Mouse (Mus musculus): Measurements from ENCODE around the gene Slc41a1. TPM values are rescaled to one million over a fixed set of nuclear protein-coding genes. Genes with fewer than 3 reads are reported as not detected.
"Not testable (repeated sequence)": the region's sequence is repeated elsewhere in the genome, so short reads cannot be mapped to it uniquely, and the experiment has no call there.

The Slc41a1 gene
- polyA plus RNA-seq, 1 experiment = 15.9 TPM

DNA sequence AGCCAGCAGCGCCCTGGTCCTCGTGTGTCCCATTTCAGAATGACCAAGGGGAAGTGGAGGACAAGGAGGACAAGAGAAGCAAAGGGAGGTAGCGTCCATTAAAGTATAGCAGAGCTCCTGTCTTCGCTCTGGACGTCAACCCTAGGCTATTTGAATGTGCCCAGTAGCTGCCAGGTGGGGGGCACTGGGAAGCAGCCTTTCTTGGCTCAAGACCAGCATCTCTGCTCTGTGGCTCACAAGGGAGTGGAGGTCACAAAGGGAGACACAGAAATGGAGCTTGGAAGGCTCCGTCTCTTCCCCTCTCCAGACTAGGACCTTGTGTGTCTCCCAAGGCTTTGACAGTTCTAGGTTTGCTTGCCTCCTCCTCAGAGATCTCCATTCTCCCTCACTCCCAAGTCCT lies 10.4 kb upstream of the Slc41a1 start:
- no peaks in the 10 kb centered on the region for H3K4me1 ChIP-seq (ENCODE audit: control insufficient read depth, insufficient read depth, insufficient read length, low read length)
- H3K4me3 ChIP-seq (ENCODE audit: insufficient read depth, low read depth, low read length) = no peak overlapping the region
- no peak overlapping the region for H3K27ac ChIP-seq (replicated peaks; ENCODE audit: low read depth, low read length)

DNA sequence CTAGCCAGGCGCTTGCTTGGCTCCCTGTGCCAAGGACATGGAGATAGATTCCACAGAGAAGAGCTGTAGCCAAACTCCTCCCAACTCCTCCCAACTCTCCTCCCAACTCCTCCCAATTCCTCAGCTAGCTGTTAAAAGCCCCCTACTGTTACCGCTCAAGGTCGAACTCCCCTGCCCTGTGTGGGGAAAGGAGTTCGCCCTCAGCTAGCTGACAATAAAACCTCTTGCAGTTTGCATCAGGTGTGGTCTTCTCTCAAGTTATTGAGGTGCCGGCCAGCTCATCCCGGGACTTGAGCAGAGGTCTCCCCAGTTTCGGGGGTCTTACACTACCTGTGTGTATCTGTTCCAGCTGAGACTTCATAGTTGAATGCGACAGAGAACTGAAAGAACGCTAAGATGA lies 6.9 kb upstream of the Slc41a1 start:
- not testable (repeated sequence) for H3K4me3 ChIP-seq (ENCODE audit: insufficient read depth, low read depth, low read length); H3K4me1 ChIP-seq (ENCODE audit: control insufficient read depth, insufficient read depth, insufficient read length, low read length); H3K27ac ChIP-seq (replicated peaks; ENCODE audit: low read depth, low read length)

GRCm38 (mm10) chr1:131820887-131821328 lies 6.4 kb upstream of the Slc41a1 start:
- H3K4me1 ChIP-seq (ENCODE audit: control insufficient read depth, insufficient read depth, insufficient read length, low read length) = no peaks in the 10 kb centered on the region
- no peak overlapping the region for H3K4me3 ChIP-seq (ENCODE audit: insufficient read depth, low read depth, low read length)
- H3K27ac ChIP-seq (replicated peaks; ENCODE audit: low read depth, low read length) = no peak overlapping the region

DNA sequence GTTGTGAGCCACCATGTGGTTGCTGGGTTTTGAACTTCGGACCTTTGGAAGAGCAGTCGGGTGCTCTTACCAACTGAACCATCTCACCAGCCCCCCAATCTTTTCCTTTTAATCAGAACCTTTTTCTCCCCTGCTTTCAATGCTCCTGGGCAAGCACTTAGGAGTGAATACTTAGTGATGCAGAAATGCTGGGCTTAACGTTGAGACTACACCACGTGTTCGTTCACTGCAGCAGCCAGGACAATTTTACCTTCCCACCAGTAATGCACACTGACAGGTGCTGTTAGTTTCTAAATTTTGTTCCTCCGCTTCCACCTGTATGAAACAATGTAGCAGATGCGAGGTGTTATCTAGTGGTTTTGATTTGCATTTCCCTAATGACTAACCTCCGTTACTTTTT lies 5.0 kb upstream of the Slc41a1 start:
- H3K4me3 ChIP-seq (ENCODE audit: insufficient read depth, low read depth, low read length) = no peak overlapping the region
- H3K27ac ChIP-seq (replicated peaks; ENCODE audit: low read depth, low read length) = no peak overlapping the region

DNA sequence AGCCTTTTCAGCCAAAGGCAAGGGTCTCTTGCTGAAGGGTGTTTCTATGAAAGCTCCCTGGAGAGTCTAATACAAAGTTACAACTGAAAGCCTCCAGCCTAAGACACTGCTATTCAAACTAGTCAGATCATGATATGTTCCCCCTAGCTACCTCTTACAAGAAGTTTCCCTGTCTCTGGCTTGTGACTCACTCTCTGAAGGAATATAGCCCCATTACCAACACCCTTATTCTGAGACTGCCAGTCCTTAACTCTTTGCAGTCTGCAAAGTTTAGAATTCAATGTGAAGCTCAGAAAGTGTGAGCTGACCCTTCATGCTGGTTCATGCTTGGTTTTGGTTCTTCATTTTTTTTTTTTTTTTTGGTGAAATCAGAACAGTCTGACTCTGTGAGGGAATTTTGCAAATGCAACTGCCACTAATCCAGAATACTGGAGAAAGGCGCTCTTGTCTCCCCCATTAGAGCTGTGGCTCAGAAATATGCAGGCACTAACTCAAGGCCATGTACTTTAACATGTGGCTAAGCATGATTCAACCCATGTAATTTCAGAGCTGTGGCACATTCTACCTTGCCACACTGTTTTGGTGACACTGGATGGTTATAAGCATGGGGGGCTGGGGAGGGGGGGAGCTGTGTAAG lies 4.3 kb upstream of the Slc41a1 start:
- Histone ChIP-seq H3K4me3 (ENCODE audit: insufficient read depth, low read depth, low read length) (no peak overlapping the region), H3K4me1 (ENCODE audit: control insufficient read depth, insufficient read depth, insufficient read length, low read length) (no peaks in the 10 kb centered on the region), H3K27ac (replicated peaks; ENCODE audit: low read depth, low read length) (no peak overlapping the region)

More for the DNA sequence above, 5.0 kb upstream of the Slc41a1 start:
- H3K4me1 ChIP-seq (ENCODE audit: control insufficient read depth, insufficient read depth, insufficient read length, low read length) = no peaks in the 10 kb centered on the region

- no peak overlapping the region for H3K4me3 ChIP-seq (ENCODE audit: insufficient read depth, low read depth, low read length)
- H3K27ac ChIP-seq (replicated peaks; ENCODE audit: low read depth, low read length) = no peak overlapping the region
- no peaks in the 10 kb centered on the region for H3K4me1 ChIP-seq (ENCODE audit: control insufficient read depth, insufficient read depth, insufficient read length, low read length)
These were observed 3.7 kb upstream of the Slc41a1 start for GRCm38 (mm10) chr1:131823563-131823962.

GRCm38 (mm10) chr1:131824528-131825181 lies 2.6 kb upstream of the Slc41a1 start:
- Histone ChIP-seq H3K4me3 (ENCODE audit: insufficient read depth, low read depth, low read length) (no peak overlapping the region), H3K27ac (replicated peaks; ENCODE audit: low read depth, low read length) (no peak overlapping the region), H3K4me1 (ENCODE audit: control insufficient read depth, insufficient read depth, insufficient read length, low read length) (peaks cover 3% of the 10 kb centered on the region)

DNA sequence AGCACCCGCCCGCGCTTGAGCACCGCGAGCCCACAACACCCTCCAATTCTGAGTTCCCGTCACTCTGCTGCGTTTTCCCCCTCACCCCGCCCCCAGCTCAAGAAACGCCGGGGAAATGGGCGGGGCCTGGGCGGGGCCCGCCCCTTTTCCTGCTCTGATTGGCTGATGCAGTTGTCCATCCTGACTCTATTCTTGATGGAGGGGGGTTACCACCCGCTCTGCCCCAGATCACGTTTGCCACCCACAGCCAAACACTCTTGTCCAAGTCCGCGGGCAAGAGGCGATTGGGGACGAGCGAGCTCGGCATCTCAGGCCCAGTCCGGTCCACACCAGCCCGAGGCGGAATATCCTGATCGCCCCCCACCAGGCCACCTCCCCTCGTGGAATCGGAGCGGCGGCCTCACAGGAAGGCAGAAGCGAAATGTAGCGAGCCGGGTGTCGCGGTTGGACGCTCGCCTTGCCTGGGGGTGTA lies 530 bp downstream of the Slc41a1 start:
- H3K27ac ChIP-seq (replicated peaks; ENCODE audit: low read depth, low read length) = peak overlapping the region; percentile 78
- peak overlapping the region; percentile 87 for H3K4me3 ChIP-seq (ENCODE audit: insufficient read depth, low read depth, low read length)
- peaks cover 6% of the 10 kb centered on the region for H3K4me1 ChIP-seq (ENCODE audit: control insufficient read depth, insufficient read depth, insufficient read length, low read length)

GRCm38 (mm10) chr1:131828297-131829126 lies 1.2 kb downstream of the Slc41a1 start:
- Histone ChIP-seq H3K4me1 (ENCODE audit: control insufficient read depth, insufficient read depth, insufficient read length, low read length) (peaks cover 6% of the 10 kb centered on the region), H3K4me3 (ENCODE audit: insufficient read depth, low read depth, low read length) (peak overlapping the region; percentile 87), H3K27ac (replicated peaks; ENCODE audit: low read depth, low read length) (peak overlapping the region; percentile 78)

DNA sequence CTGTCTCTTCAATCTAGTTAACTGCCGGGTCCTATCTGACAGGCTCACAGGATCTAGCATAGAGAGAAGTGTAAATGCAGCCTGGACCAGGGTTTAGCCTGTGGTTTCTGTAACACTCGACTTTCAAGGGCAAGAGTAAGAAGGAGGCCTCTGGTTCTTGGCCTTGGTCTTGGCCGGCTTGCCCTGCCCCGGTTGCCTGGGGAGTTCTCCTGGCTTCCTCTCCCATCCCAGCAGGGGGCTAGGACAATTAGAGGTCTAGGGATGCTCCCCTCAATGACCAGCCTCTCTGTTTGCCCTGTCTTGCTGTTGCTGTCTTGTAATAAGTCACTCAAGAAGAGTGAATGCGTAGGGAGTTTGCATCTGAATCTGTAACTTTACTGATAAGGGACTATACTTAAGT lies 2.0 kb downstream of the Slc41a1 start:
- Histone ChIP-seq H3K4me1 (ENCODE audit: control insufficient read depth, insufficient read depth, insufficient read length, low read length) (peaks cover 6% of the 10 kb centered on the region), H3K27ac (replicated peaks; ENCODE audit: low read depth, low read length) (no peak overlapping the region), H3K4me3 (ENCODE audit: insufficient read depth, low read depth, low read length) (peak overlapping the region; percentile 87)

- H3K27ac ChIP-seq (replicated peaks; ENCODE audit: low read depth, low read length) = no peak overlapping the region
- H3K4me3 ChIP-seq (ENCODE audit: insufficient read depth, low read depth, low read length) = no peak overlapping the region
- peaks cover 6% of the 10 kb centered on the region for H3K4me1 ChIP-seq (ENCODE audit: control insufficient read depth, insufficient read depth, insufficient read length, low read length)
These were observed 3.3 kb downstream of the Slc41a1 start for GRCm38 (mm10) chr1:131830561-131830960.

GRCm38 (mm10) chr1:131830971-131831641 lies 3.8 kb downstream of the Slc41a1 start:
- no peak overlapping the region for H3K27ac ChIP-seq (replicated peaks; ENCODE audit: low read depth, low read length)
- no peak overlapping the region for H3K4me3 ChIP-seq (ENCODE audit: insufficient read depth, low read depth, low read length)
- peaks cover 6% of the 10 kb centered on the region for H3K4me1 ChIP-seq (ENCODE audit: control insufficient read depth, insufficient read depth, insufficient read length, low read length)

- H3K4me1 ChIP-seq (ENCODE audit: control insufficient read depth, insufficient read depth, insufficient read length, low read length) = no peaks in the 10 kb centered on the region
- no peak overlapping the region for H3K4me3 ChIP-seq (ENCODE audit: insufficient read depth, low read depth, low read length)
- H3K27ac ChIP-seq (replicated peaks; ENCODE audit: low read depth, low read length) = no peak overlapping the region
These were observed 9.7 kb downstream of the Slc41a1 start for GRCm38 (mm10) chr1:131837035-131837434.

DNA sequence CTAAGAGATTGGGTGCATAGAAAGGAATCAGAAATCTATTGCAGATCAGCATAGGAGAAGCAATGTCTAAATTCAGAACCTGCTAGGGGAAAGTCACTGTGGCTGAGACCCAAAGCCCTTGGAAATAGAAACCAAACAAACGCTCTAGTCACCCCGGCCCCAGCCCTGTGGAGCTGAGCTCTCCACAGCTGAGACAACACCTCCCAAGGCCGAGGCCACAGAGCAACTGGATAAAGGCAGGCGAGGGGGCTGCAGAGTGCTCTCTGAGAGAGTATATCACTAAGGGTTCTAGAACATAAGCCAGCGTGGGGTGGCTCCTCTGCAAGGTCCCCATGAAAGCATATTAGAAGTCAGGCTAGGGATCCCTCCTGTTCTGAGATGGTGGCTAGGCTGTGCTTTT lies 11.2 kb downstream of the Slc41a1 start:
- Histone ChIP-seq H3K4me3 (ENCODE audit: insufficient read depth, low read depth, low read length) (no peak overlapping the region), H3K27ac (replicated peaks; ENCODE audit: low read depth, low read length) (no peak overlapping the region), H3K4me1 (ENCODE audit: control insufficient read depth, insufficient read depth, insufficient read length, low read length) (no peaks in the 10 kb centered on the region)

DNA sequence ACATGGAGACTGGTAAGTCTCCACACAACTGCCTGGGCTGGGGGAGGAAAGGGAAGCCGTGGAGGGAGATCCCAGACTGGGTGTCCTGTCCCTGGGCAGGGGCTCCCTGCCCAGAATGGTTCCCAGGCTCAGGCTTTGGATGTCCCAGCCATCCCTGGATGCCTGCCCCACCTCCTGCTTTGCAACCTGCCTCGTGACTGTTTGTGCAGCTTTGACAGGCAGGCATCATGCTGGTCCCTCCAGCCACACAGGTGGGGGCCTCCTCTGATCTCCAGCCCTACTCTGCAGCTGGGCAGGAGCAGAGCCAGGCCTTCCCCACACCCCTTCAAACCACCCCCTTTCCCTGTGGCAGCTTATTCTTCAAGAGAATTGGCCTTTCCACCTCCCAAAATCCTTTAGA lies 12.0 kb downstream of the Slc41a1 start:
- no peak overlapping the region for H3K27ac ChIP-seq (replicated peaks; ENCODE audit: low read depth, low read length)
- no peak overlapping the region for H3K4me3 ChIP-seq (ENCODE audit: insufficient read depth, low read depth, low read length)
- H3K4me1 ChIP-seq (ENCODE audit: control insufficient read depth, insufficient read depth, insufficient read length, low read length) = no peaks in the 10 kb centered on the region

All from brown adipose tissue, adult 24 weeks (tissue).